Mouse (Mus musculus): ENCODE data around the gene Smim20.

The Smim20 gene

GRCm38 (mm10) chr5:53265740-53266139, 1.1 kb upstream of the Smim20 start:
- DNase-seq (ENCODE audit: extremely low read depth, low read depth, low spot score) = no peak

- no peak for DNase-seq (ENCODE audit: extremely low read depth, low read depth, low spot score)
These were observed 702 bp upstream of the Smim20 start for GRCm38 (mm10) chr5:53266181-53266580.

- DNase-seq (ENCODE audit: extremely low read depth, low read depth, low spot score) = no peak
These were observed 1.3 kb downstream of the Smim20 start for GRCm38 (mm10) chr5:53268095-53268692.

DNA sequence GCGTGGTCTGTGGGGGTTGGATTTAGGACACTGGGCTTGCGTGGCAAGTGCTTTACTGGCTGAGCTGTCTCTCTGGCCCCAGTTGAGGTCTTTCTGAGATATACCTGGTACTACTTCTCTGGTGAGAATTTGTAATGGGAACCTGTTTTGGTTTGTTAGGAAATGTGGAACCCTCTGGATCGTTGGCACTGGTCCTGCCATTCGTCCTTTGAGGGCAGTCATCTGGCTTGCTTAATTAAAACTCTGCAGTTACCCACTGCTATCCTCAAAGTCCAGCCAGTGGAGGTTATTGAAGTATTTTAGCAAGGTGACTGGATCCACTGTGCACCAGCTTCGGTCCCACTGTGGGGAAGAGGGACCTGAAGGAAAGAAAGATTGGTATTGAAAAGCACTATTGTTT, 2.9 kb downstream of the Smim20 start:
- DNase-seq (ENCODE audit: extremely low read depth, low read depth, low spot score) = no peak

DNA sequence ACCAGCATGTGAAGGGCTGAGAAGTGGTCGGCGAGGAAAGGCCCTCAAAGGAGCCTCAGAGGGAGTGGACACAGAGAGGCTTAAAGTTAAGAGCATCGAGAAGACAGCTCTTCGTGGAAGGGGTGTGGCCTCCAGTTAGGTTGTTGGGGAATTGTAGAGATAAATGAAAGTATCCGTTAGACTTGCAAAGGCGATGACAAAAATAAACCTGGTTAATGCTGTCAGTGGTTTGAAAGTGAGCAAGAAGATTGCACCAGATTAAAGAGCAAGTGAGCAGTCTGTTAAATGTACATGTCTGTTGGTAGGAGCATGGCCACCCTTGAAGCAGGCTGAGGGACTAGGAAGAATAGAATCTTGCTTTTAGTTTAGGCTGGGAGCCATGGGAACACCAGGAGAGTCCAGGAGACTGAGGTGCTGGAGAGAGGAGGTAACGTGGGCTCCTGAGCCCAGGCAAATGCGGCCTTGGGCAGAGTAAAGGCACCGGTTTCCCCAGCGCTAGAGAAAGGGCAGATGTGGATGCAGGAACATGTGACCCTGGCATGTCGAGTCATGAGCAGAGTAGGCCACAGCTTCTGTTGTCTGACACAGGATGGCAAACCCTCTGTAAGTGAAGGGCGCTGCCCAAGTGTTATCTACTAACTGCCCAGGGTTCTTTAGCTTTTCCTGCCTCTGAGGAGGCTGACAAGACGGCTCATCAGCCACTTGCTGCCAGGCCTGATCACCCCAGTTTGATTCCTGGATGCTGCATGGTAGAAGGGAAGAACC, 4.2 kb downstream of the Smim20 start:
- DNase-seq (ENCODE audit: extremely low read depth, low read depth, low spot score) = no peak

DNA sequence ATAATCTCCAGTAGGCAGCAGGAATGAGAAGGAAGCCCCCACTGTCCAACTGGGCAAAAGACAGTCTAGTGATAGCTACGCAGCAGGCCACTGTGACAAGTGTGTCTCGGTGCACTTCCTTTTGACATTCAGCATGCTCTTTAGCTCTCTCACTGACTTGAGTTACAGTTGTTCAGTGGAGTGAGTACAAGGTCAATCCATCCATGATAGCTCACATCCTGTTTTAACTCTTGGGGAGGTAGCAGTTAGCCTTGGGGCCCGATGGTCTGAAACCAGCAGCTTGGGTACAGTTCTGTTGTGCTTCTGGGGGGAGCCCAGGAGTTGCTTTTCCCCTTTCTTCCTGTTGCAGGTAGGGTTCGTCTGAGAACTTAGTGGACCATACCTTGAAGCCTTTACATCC, 5.7 kb downstream of the Smim20 start:
- DNase-seq (ENCODE audit: extremely low read depth, low read depth, low spot score) = no peak

DNA sequence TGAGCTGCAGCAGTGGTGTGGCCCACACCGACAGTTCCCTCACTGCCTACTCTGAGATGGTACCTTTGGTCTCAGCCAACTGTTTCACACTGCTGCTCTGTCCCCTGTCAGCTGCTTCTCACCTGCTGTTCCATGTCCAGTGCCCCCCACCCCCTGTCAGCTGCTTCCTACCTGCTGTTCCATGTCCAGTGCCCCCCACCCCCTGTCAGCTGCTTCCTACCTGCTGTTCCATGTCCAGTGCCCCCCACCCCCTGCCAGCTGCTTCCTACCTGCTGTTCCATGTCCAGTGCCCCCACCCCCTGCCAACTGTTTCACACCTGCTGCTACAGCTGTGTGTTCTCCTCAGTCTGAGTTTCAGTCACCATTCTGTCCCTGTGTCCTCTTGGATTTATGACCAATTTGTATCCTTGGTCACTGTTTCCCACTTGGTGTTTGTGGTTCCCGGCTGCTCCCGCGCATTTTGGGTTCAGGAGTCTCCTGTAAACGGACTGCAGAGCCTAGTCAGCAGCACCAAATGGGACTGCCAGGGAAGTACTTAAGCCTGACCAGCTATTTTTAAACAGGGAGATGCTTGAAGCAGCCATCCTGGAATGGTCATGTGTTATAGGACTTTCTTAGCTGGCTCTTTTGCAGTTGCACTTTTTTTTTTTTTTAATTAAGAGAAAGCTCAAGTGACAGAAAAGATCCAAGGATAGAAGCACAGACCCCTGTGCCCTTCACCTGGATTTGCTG, 7.0 kb downstream of the Smim20 start:
- DNase-seq (ENCODE audit: extremely low read depth, low read depth, low spot score) = no peak

GRCm38 (mm10) chr5:53274811-53275355, 8.0 kb downstream of the Smim20 start:
- DNase-seq (ENCODE audit: extremely low read depth, low read depth, low spot score) = no peak

- DNase-seq (ENCODE audit: extremely low read depth, low read depth, low spot score) = no peak
These were observed 8.5 kb downstream of the Smim20 start for GRCm38 (mm10) chr5:53275376-53275775.

GRCm38 (mm10) chr5:53276470-53277022, 9.7 kb downstream of the Smim20 start:
- DNase-seq (ENCODE audit: extremely low read depth, low read depth, low spot score) = no peak

GRCm38 (mm10) chr5:53277716-53278263, 10.9 kb downstream of the Smim20 start:
- DNase-seq (ENCODE audit: extremely low read depth, low read depth, low spot score) = no peak

DNA sequence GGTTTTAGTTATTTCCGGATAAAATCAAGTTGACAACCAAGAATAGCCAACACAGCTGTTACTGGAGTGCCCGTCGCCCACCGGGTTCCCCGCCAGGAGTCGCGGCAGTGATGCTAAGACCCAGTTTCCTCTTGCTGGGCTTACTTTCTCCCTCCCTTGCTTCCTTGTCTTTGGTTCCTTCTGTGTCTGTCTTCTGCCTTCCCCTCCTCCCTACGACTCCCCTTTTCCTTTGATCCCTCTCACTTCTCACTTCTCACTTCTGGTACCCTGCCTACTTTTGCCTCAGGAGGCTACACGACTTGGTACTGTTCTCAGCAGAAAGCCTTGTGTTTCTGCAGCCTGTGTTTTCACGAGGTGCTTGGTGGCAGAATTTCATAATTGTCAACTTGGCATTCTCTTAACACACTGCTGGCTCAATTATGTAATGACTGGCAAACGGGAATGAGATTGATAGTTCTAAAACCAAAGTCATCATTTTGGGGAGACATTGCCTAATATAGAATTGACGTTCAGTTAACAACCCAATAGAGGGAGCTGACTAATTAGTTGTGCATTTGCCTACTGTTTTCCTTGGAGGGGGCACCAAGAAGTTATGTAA, 12.4 kb downstream of the Smim20 start:
- no peak for DNase-seq (ENCODE audit: extremely low read depth, low read depth, low spot score)

- DNase-seq (ENCODE audit: extremely low read depth, low read depth, low spot score) = no peak
These were observed 15.6 kb downstream of the Smim20 start for GRCm38 (mm10) chr5:53282487-53282886.

GRCm38 (mm10) chr5:53286406-53286805, 19.5 kb downstream of the Smim20 start:
- no peak for DNase-seq (ENCODE audit: extremely low read depth, low read depth, low spot score)

DNA sequence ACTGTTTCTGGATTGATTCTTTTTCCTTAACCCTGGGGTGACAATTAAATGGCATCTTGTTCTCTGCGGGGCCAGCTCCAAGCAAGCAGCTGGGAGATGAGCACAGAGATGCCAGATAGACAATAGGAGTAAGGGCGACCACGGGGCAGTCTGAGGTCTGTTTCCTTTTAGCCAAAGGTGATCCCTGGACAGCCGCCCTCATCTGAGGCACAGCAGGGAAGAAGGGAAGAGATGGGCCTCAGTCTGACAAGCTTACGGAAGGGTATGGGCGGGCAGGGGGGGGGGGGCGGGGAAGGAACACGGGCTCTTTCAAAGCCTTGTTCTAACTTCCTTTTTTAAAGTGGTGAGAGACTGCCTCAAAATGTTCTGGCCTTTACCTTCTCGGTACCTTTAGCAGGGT, 22.6 kb downstream of the Smim20 start:
- DNase-seq (ENCODE audit: extremely low read depth, low read depth, low spot score) = no peak

GRCm38 (mm10) chr5:53294627-53295026, 27.7 kb downstream of the Smim20 start:
- no peak for DNase-seq (ENCODE audit: extremely low read depth, low read depth, low spot score)

GRCm38 (mm10) chr5:53296961-53297360, 30.1 kb downstream of the Smim20 start:
- no peak for DNase-seq (ENCODE audit: extremely low read depth, low read depth, low spot score)

- DNase-seq (ENCODE audit: extremely low read depth, low read depth, low spot score) = no peak
These were observed 34.6 kb downstream of the Smim20 start for GRCm38 (mm10) chr5:53301496-53301895.

GRCm38 (mm10) chr5:53302895-53303670, 36.2 kb downstream of the Smim20 start:
- no peak for DNase-seq (ENCODE audit: extremely low read depth, low read depth, low spot score)

GRCm38 (mm10) chr5:53303941-53304340, 37.1 kb downstream of the Smim20 start:
- DNase-seq (ENCODE audit: extremely low read depth, low read depth, low spot score) = no peak
